Mouse (Mus musculus): ENCODE data around the gene Trmt112. TPM values are rescaled to one million over a fixed set of nuclear protein-coding genes. Genes with fewer than 3 reads are reported as not detected.

Trmt112 gene
- total and polyA plus RNA-seq, 2 experiments from 2014 or later: 85.4 to 110 TPM

DNA sequence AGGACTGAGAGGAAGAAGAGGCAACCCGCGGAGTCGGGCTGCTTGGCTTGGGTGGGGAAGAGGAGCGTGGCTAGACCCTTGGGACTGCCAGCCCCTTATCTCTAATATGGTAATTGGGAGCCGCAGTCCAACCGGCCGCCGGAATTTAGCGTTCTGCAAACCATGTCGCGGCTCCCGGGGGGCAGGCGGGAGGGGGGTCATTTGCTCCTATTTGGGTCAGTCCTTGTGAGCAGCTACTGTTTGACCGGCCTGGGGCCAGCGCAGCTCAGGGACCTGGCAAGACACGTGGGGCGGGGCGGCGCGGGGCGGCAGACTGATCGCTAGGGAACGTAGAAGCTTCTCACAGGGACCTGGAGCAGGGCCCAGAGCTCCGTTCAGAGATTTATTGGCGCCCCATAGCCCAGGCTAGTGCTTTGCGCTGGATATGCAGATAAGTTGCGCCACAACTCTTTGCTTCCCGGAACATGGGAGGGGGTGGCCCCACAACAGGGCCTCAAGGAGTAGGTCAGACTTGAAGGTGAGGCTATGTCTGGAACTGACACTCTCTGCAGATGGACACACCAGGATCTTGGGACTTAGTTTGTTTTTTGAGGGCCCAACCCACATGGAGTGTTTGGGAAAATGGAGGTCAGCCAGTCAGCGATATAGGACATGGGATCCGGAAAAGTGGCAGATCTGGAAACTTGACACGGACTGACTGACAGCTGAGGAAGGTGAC, 42.7 kb downstream of the Trmt112 start:
- no peaks in the 10 kb centered on the region for H3K9me3 ChIP-seq (ENCODE audit: low read length)
- peak overlapping the region; percentile 85 for H3K27ac ChIP-seq (ENCODE audit: low read depth, low read length)
- ATAC-seq (ENCODE audit: low FRiP score) (peak; percentile 53), DNase-seq (ENCODE audit: low spot score) (peak; percentile 69)
- no peak for TF ChIP-seq CTCF (IDR thresholded peaks at IDR 0.05)
- H3K4me3 ChIP-seq (ENCODE audit: low read depth, low read length): peak overlapping the region; percentile 59
- 3% methylated on average over 30 of the region's 31 CpGs for WGBS
- H3K27me3 ChIP-seq (ENCODE audit: insufficient read depth, low read length): no peaks in the 10 kb centered on the region
- peaks cover 13% of the 10 kb centered on the region; the same call in 1 of the 2 replicates for H3K36me3 ChIP-seq (ENCODE audit: insufficient read depth, low read length)
- H3K9ac ChIP-seq (replicated peaks; ENCODE audit: low read length, poor library complexity, severe bottlenecking): peak overlapping the region; percentile 57
- 0 out of 2 replicates have a peak, but pooled peaks cover 3% of the 10 kb centered on the region for H3K4me1 ChIP-seq (ENCODE audit: insufficient read depth, low read length)
- H3K4me2 ChIP-seq (ENCODE audit: low read depth, low read length, poor library complexity, severe bottlenecking): peak overlapping the region; percentile 76

GRCm38 (mm10) chr19:6952712-6953037, 43.2 kb downstream of the Trmt112 start:
- H3K9ac ChIP-seq (replicated peaks; ENCODE audit: low read length, poor library complexity, severe bottlenecking): no peak overlapping the region
- TF ChIP-seq CTCF (IDR thresholded peaks at IDR 0.05): no peak
- H3K4me1 ChIP-seq (ENCODE audit: insufficient read depth, low read length): 0 out of 2 replicates have a peak, but pooled peaks cover 3% of the 10 kb centered on the region
- H3K4me3 ChIP-seq (ENCODE audit: low read depth, low read length): peak overlapping the region; percentile 59
- no peaks in the 10 kb centered on the region for H3K9me3 ChIP-seq (ENCODE audit: low read length)
- no peak for DNase-seq (ENCODE audit: low spot score)
- H3K4me2 ChIP-seq (ENCODE audit: low read depth, low read length, poor library complexity, severe bottlenecking): peak overlapping the region; percentile 76
- peaks cover 13% of the 10 kb centered on the region; the same call in 1 of the 2 replicates for H3K36me3 ChIP-seq (ENCODE audit: insufficient read depth, low read length)
- ATAC-seq (ENCODE audit: low FRiP score): no peak
- no peaks in the 10 kb centered on the region for H3K27me3 ChIP-seq (ENCODE audit: insufficient read depth, low read length)
- peak overlapping the region; percentile 85; the same call in 1 of the 2 replicates for H3K27ac ChIP-seq (ENCODE audit: low read depth, low read length)
- WGBS: 29% methylated on average over 3 of the region's 3 CpGs

- H3K9ac ChIP-seq (replicated peaks; ENCODE audit: low read length, poor library complexity, severe bottlenecking): no peak overlapping the region
- H3K27ac ChIP-seq (ENCODE audit: low read depth, low read length): no peak overlapping the region
- H3K27me3 ChIP-seq (ENCODE audit: insufficient read depth, low read length): no peaks in the 10 kb centered on the region
- H3K4me1 ChIP-seq (ENCODE audit: insufficient read depth, low read length): 0 out of 2 replicates have a peak, but pooled peaks cover 3% of the 10 kb centered on the region
- H3K9me3 ChIP-seq (ENCODE audit: low read length): no peaks in the 10 kb centered on the region
- H3K4me2 ChIP-seq (ENCODE audit: low read depth, low read length, poor library complexity, severe bottlenecking): no peak overlapping the region
- H3K4me3 ChIP-seq (ENCODE audit: low read depth, low read length): no peak overlapping the region
- peak; percentile 40; the same call in 1 of the 2 replicates for TF ChIP-seq CTCF (IDR thresholded peaks at IDR 0.05)
- WGBS: 57% methylated on average over 9 of the region's 9 CpGs
- DNase-seq (ENCODE audit: low spot score) (no peak), ATAC-seq (ENCODE audit: low FRiP score) (no peak)
- 0 out of 2 replicates have a peak, but pooled peaks cover 12% of the 10 kb centered on the region for H3K36me3 ChIP-seq (ENCODE audit: insufficient read depth, low read length)
Measured at GRCm38 (mm10) chr19:6954046-6954445, 44.5 kb downstream of the Trmt112 start.

GRCm38 (mm10) chr19:6955424-6955823, 45.9 kb downstream of the Trmt112 start:
- Histone ChIP-seq H3K36me3 (ENCODE audit: insufficient read depth, low read length) (0 out of 2 replicates have a peak, but pooled peaks cover 12% of the 10 kb centered on the region), H3K4me2 (ENCODE audit: low read depth, low read length, poor library complexity, severe bottlenecking) (no peak overlapping the region), H3K27me3 (ENCODE audit: insufficient read depth, low read length) (no peaks in the 10 kb centered on the region), H3K9me3 (ENCODE audit: low read length) (no peaks in the 10 kb centered on the region), H3K9ac (replicated peaks; ENCODE audit: low read length, poor library complexity, severe bottlenecking) (no peak overlapping the region), H3K27ac (ENCODE audit: low read depth, low read length) (no peak overlapping the region), H3K4me1 (ENCODE audit: insufficient read depth, low read length) (0 out of 2 replicates have a peak, but pooled peaks cover 3% of the 10 kb centered on the region), H3K4me3 (ENCODE audit: low read depth, low read length) (no peak overlapping the region)
- ATAC-seq (ENCODE audit: low FRiP score) (no peak), DNase-seq (ENCODE audit: low spot score) (no peak)
- 89% methylated on average over 7 of the region's 7 CpGs for WGBS
- no peak for TF ChIP-seq CTCF (IDR thresholded peaks at IDR 0.05)

GRCm38 (mm10) chr19:6956461-6956860, 47.0 kb downstream of the Trmt112 start:
- no peak overlapping the region for H3K27ac ChIP-seq (ENCODE audit: low read depth, low read length)
- no peaks in the 10 kb centered on the region for H3K27me3 ChIP-seq (ENCODE audit: insufficient read depth, low read length)
- no peak overlapping the region for H3K4me3 ChIP-seq (ENCODE audit: low read depth, low read length)
- no peak for TF ChIP-seq CTCF (IDR thresholded peaks at IDR 0.05)
- no peaks in the 10 kb centered on the region for H3K9me3 ChIP-seq (ENCODE audit: low read length)
- DNase-seq (ENCODE audit: low spot score) (no peak), ATAC-seq (ENCODE audit: low FRiP score) (no peak)
- no peak overlapping the region for H3K4me2 ChIP-seq (ENCODE audit: low read depth, low read length, poor library complexity, severe bottlenecking)
- H3K9ac ChIP-seq (replicated peaks; ENCODE audit: low read length, poor library complexity, severe bottlenecking): no peak overlapping the region
- H3K4me1 ChIP-seq (ENCODE audit: insufficient read depth, low read length): 0 out of 2 replicates have a peak, but pooled peaks cover 3% of the 10 kb centered on the region
- WGBS: 76% methylated on average over 10 of the region's 10 CpGs
- 0 out of 2 replicates have a peak, but pooled peaks cover 12% of the 10 kb centered on the region for H3K36me3 ChIP-seq (ENCODE audit: insufficient read depth, low read length)

Small RNA genes lying within 50 kb of the gene (microRNA-seq; reads per million reads assigned to microRNA genes)
- gene Mir6990 (ENCODE audit: borderline number of aligned reads): 1.7 reads per million

Other genes with a start within 250 kb of the Trmt112 start
- 20.6 and 31.1 TPM in 2 replicates for gene Rps6ka4, start 69.1 kb upstream of the Trmt112 start, total RNA-seq (2014; rRNA removed)
- gene Rps6ka4, start 69.1 kb upstream of the Trmt112 start, polyA plus RNA-seq (2015; fragmentation: Nextera tagmentation; extraction: Ambion mirVana): 18.5 and 19.1 TPM in 2 replicates
- 1.0 and 1.9 TPM in 2 replicates for gene Ccdc88b, start 51.5 kb upstream of the Trmt112 start, total RNA-seq (2014; rRNA removed)
- 0.86 and 1.8 TPM in 2 replicates for gene Ccdc88b, start 51.5 kb upstream of the Trmt112 start, polyA plus RNA-seq (2015; fragmentation: Nextera tagmentation; extraction: Ambion mirVana)
- gene Prdx5, start 408 bp downstream of the Trmt112 start, total RNA-seq (2014; rRNA removed): 211 and 223 TPM in 2 replicates
- 491 and 528 TPM in 2 replicates for gene Prdx5, start 408 bp downstream of the Trmt112 start, polyA plus RNA-seq (2015; fragmentation: Nextera tagmentation; extraction: Ambion mirVana)
- gene Esrra, start 12.1 kb downstream of the Trmt112 start, total RNA-seq (2014; rRNA removed): 31.6 and 40.7 TPM in 2 replicates
- gene Esrra, start 12.1 kb downstream of the Trmt112 start, polyA plus RNA-seq (2015; fragmentation: Nextera tagmentation; extraction: Ambion mirVana): 7.2 and 7.3 TPM in 2 replicates
- gene Catsperz, start 15.7 kb downstream of the Trmt112 start, total RNA-seq (2014; rRNA removed): 0.52 and 1.1 TPM in 2 replicates
- 2.1 and 3.0 TPM in 2 replicates for gene Catsperz, start 15.7 kb downstream of the Trmt112 start, polyA plus RNA-seq (2015; fragmentation: Nextera tagmentation; extraction: Ambion mirVana)
- gene Kcnk4, start 24.8 kb downstream of the Trmt112 start, total RNA-seq (2014; rRNA removed): 7.9 and 13.6 TPM in 2 replicates
- gene Kcnk4, start 24.8 kb downstream of the Trmt112 start, polyA plus RNA-seq (2015; fragmentation: Nextera tagmentation; extraction: Ambion mirVana): 17.8 and 18.0 TPM in 2 replicates
- gene Bad, start 32.2 kb downstream of the Trmt112 start, total RNA-seq (2014; rRNA removed): 50.3 and 55.9 TPM in 2 replicates
- gene Bad, start 32.2 kb downstream of the Trmt112 start, polyA plus RNA-seq (2015; fragmentation: Nextera tagmentation; extraction: Ambion mirVana): 91.6 and 104 TPM in 2 replicates
- 88.5 and 101 TPM in 2 replicates for gene Gpr137, start 32.8 kb downstream of the Trmt112 start, total RNA-seq (2014; rRNA removed)
- gene Gpr137, start 32.8 kb downstream of the Trmt112 start, polyA plus RNA-seq (2015; fragmentation: Nextera tagmentation; extraction: Ambion mirVana): 77.6 and 78.8 TPM in 2 replicates
- gene Ppp1r14b, start 65.3 kb downstream of the Trmt112 start, total RNA-seq (2014; rRNA removed): 137 and 150 TPM in 2 replicates
- 143 and 144 TPM in 2 replicates for gene Ppp1r14b, start 65.3 kb downstream of the Trmt112 start, polyA plus RNA-seq (2015; fragmentation: Nextera tagmentation; extraction: Ambion mirVana)
- gene Plcb3, start 66.8 kb downstream of the Trmt112 start, total RNA-seq (2014; rRNA removed): 14.7 and 16.6 TPM in 2 replicates
- 9.5 and 9.8 TPM in 2 replicates for gene Plcb3, start 66.8 kb downstream of the Trmt112 start, polyA plus RNA-seq (2015; fragmentation: Nextera tagmentation; extraction: Ambion mirVana)
- 24.9 and 29.3 TPM in 2 replicates for gene Fkbp2, start 70.8 kb downstream of the Trmt112 start, total RNA-seq (2014; rRNA removed)
- 149 and 155 TPM in 2 replicates for gene Fkbp2, start 70.8 kb downstream of the Trmt112 start, polyA plus RNA-seq (2015; fragmentation: Nextera tagmentation; extraction: Ambion mirVana)
- 33.1 and 44.4 TPM in 2 replicates for gene Vegfb, start 78.0 kb downstream of the Trmt112 start, total RNA-seq (2014; rRNA removed)
- gene Vegfb, start 78.0 kb downstream of the Trmt112 start, polyA plus RNA-seq (2015; fragmentation: Nextera tagmentation; extraction: Ambion mirVana): 77.7 and 83.2 TPM in 2 replicates
- gene Dnajc4, start 82.9 kb downstream of the Trmt112 start, total RNA-seq (2014; rRNA removed): 14.9 and 31.2 TPM in 2 replicates
- 21.6 and 25.7 TPM in 2 replicates for gene Dnajc4, start 82.9 kb downstream of the Trmt112 start, polyA plus RNA-seq (2015; fragmentation: Nextera tagmentation; extraction: Ambion mirVana)
- 12.8 and 19.6 TPM in 2 replicates for gene Nudt22, start 86.4 kb downstream of the Trmt112 start, total RNA-seq (2014; rRNA removed)
- gene Nudt22, start 86.4 kb downstream of the Trmt112 start, polyA plus RNA-seq (2015; fragmentation: Nextera tagmentation; extraction: Ambion mirVana): 17.8 and 22.0 TPM in 2 replicates
- 19.6 and 28.1 TPM in 2 replicates for gene Trpt1, start 86.4 kb downstream of the Trmt112 start, total RNA-seq (2014; rRNA removed)
- 19.8 and 23.4 TPM in 2 replicates for gene Trpt1, start 86.4 kb downstream of the Trmt112 start, polyA plus RNA-seq (2015; fragmentation: Nextera tagmentation; extraction: Ambion mirVana)
- gene Fermt3, start 109.8 kb downstream of the Trmt112 start, total RNA-seq (2014; rRNA removed): 5.6 and 6.2 TPM in 2 replicates
- 3.0 and 3.4 TPM in 2 replicates for gene Fermt3, start 109.8 kb downstream of the Trmt112 start, polyA plus RNA-seq (2015; fragmentation: Nextera tagmentation; extraction: Ambion mirVana)
- 97.0 and 101 TPM in 2 replicates for gene Stip1, start 130.3 kb downstream of the Trmt112 start, total RNA-seq (2014; rRNA removed)
- 142 and 147 TPM in 2 replicates for gene Stip1, start 130.3 kb downstream of the Trmt112 start, polyA plus RNA-seq (2015; fragmentation: Nextera tagmentation; extraction: Ambion mirVana)
- 1.4 and 5.1 TPM in 2 replicates for gene Macrod1, start 147.1 kb downstream of the Trmt112 start, total RNA-seq (2014; rRNA removed)
- 5.9 and 6.2 TPM in 2 replicates for gene Macrod1, start 147.1 kb downstream of the Trmt112 start, polyA plus RNA-seq (2015; fragmentation: Nextera tagmentation; extraction: Ambion mirVana)
- gene Flrt1, start 196.0 kb downstream of the Trmt112 start, total RNA-seq (2014; rRNA removed): 9.9 and 11.4 TPM in 2 replicates
- gene Flrt1, start 196.0 kb downstream of the Trmt112 start, polyA plus RNA-seq (2015; fragmentation: Nextera tagmentation; extraction: Ambion mirVana): 9.8 and 11.9 TPM in 2 replicates